Mouse (Mus musculus) ES-E14 (cell line): Measurements from ENCODE around the gene Ttc41.

Experiments used
- CHD2 ChIP-seq: IDR thresholded peaks from 2 replicates; pipeline ENCODE4 v1.6.1; 2014; ENCODE audit warnings: mild to moderate bottlenecking, low read depth, low read length, inconsistent platforms
- HCFC1 ChIP-seq: IDR thresholded peaks from 2 replicates; pipeline ENCODE4 v1.6.1; 2012; ENCODE audit warnings: low read length, inconsistent platforms, borderline replicate concordance; ENCODE audit not compliant: insufficient read depth
- ZC3H11A ChIP-seq: IDR thresholded peaks from 2 replicates; pipeline ENCODE4 v1.6.1; 2012; ENCODE audit warnings: low read depth, mild to moderate bottlenecking, inconsistent platforms, low read length, borderline replicate concordance
- ZNF384 ChIP-seq: IDR thresholded peaks from 2 replicates; pipeline ENCODE4 v1.6.1; 2012; ENCODE audit warnings: low read depth, low read length, inconsistent platforms

GRCm38 (mm10) chr10:86778398-86779116 is 72.9 kb downstream of the Ttc41 start, which contains the start of gene Nt5dc3:
- TF ChIP-seq ZNF384 (no peak), CHD2 (no peak), ZC3H11A (no peak), HCFC1 (no peak)
